Mouse (Mus musculus) kidney, embryonic 15.5 days (tissue): ENCODE results near the gene Coa7. TPM values are rescaled to one million over a fixed set of nuclear protein-coding genes. Genes with fewer than 3 reads are reported as not detected.

Experiments used
- ATAC-seq: fragments of 200-750 bp; cut with Nextera tagmentation; replicated peaks from 2 replicates; pipeline ENCODE4 v1.8.0; 2017; ENCODE audit warnings: moderate TSS enrichment; ENCODE audit not compliant: low FRiP score
- H3K27ac ChIP-seq: fragments of 300-500 bp; sonication (generic); 2 replicates; pipeline ENCODE4 v1.5.1; 2015; ENCODE audit warnings: mild to moderate bottlenecking, inconsistent platforms
- H3K27me3 ChIP-seq: fragments of 300-500 bp; sonication (generic); 2 replicates; pipeline ENCODE4 v1.6.1; 2015; ENCODE audit warnings: inconsistent platforms
- H3K36me3 ChIP-seq: fragments of 300-500 bp; sonication (generic); 2 replicates; pipeline ENCODE4 v1.6.1; 2015; ENCODE audit warnings: inconsistent platforms
- H3K4me1 ChIP-seq: fragments of 300-500 bp; sonication (generic); 2 replicates; pipeline ENCODE4 v1.6.1; 2015; ENCODE audit warnings: inconsistent platforms
- H3K4me2 ChIP-seq: fragments of 300-500 bp; sonication (generic); 2 replicates; pipeline ENCODE4 v1.6.1; 2015; ENCODE audit warnings: moderate library complexity, mild to moderate bottlenecking, inconsistent platforms
- H3K4me3 ChIP-seq: fragments of 300-500 bp; sonication (generic); replicated peaks from 2 replicates; pipeline ENCODE4 v1.5.1; 2015; ENCODE audit warnings: mild to moderate bottlenecking, inconsistent platforms
- H3K9ac ChIP-seq: fragments of 300-500 bp; sonication (generic); 2 replicates; pipeline ENCODE4 v1.6.1; 2015; ENCODE audit warnings: mild to moderate bottlenecking, inconsistent platforms
- H3K9me3 ChIP-seq: fragments of 300-500 bp; sonication (generic); replicated peaks from 2 replicates; pipeline ENCODE4 v1.6.1; 2016; ENCODE audit warnings: inconsistent platforms
- WGBS: fragments of 180-500 bp; shearing (Covaris S2); methylation state at CpG from one replicate; pipeline ENCODE4 v1.1.7; 2015; ENCODE audit warnings: mixed read lengths; 5-methylcytosine and 5-hydroxymethylcytosine counted together
- polyA plus RNA-seq: library from polyadenylated mRNA; unstranded; fragments of >200 nt; fragmentation: Nextera tagmentation; extraction: Ambion mirVana; gene quantifications from 2 replicates; pipeline ENCODE4 v1.2.1, GENCODE M21; 2015

Gene Coa7
- polyA plus RNA-seq, 1 experiment from 2014 or later, result 57.3 TPM

DNA sequence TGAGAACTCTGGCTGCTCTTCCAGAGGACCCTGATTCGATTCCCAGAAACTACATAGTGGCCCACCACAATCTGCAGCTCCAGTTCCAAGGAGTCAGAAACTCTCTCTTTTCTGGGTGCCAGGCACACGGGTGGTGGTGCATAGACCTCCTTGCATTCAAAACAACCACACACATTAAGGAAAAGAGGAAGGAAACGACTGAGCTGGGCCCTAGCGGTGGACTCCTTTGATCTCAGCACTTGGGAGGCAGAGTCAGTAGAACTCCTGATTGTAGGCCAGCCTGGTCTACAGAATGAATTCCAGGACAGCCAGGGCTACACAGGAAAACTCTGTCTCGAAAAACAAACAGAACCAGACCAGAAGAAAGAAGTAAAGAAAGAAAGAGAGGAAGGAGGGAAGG lies 4.4 kb upstream of the Coa7 start:
- Histone ChIP-seq H3K4me2 (no peak overlapping the region), H3K9ac (no peak overlapping the region), H3K27me3 (no peaks in the 10 kb centered on the region), H3K36me3 (no peaks in the 10 kb centered on the region), H3K27ac (no peak overlapping the region), H3K4me3 (no peak overlapping the region), H3K9me3 (no peaks in the 10 kb centered on the region), H3K4me1 (peaks cover 12% of the 10 kb centered on the region)
- 72% methylated on average over 5 of the region's 5 CpGs for WGBS
- ATAC-seq, result no peak

DNA sequence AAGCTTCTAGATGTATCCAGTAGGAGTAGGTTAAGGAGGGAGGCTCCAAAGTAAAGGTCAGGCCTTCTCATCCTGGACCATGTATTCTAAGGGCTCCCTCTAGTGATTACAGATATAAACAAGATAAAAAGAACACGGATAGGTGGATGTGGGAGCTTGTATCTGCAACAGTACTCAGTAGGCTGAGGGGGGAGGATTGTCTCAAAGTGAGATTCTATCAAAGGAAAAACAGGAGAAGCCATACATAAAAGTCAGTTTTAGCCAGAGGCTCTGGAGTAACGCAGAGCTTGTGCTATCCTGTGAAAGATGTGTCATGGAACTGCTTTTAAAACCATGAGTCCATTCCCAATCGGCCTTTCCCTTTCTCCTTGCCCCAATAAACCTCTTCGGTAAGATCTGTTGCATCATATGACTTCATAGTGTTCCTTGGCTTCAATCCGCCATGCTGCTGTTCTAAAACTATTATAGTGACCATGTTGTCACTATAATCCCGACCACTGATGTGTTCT lies 815 bp upstream of the Coa7 start:
- peak overlapping the region; percentile 67 for H3K4me2 ChIP-seq
- ATAC-seq, result peak; percentile 12; the same call in 1 of the 2 replicates
- peak overlapping the region; percentile 69 for H3K9ac ChIP-seq
- H3K36me3 ChIP-seq, result peaks cover 20% of the 10 kb centered on the region
- 25% methylated on average over 6 of the region's 6 CpGs for WGBS
- H3K9me3 ChIP-seq, result no peaks in the 10 kb centered on the region
- peak overlapping the region; percentile 95 for H3K27ac ChIP-seq
- H3K4me1 ChIP-seq, result peaks cover 12% of the 10 kb centered on the region
- peak overlapping the region; percentile 74 for H3K4me3 ChIP-seq
- H3K27me3 ChIP-seq, result no peaks in the 10 kb centered on the region

GRCm38 (mm10) chr4:108329840-108330239 lies 1.9 kb downstream of the Coa7 start:
- H3K9me3 ChIP-seq, result no peaks in the 10 kb centered on the region
- no peak for ATAC-seq

DNA sequence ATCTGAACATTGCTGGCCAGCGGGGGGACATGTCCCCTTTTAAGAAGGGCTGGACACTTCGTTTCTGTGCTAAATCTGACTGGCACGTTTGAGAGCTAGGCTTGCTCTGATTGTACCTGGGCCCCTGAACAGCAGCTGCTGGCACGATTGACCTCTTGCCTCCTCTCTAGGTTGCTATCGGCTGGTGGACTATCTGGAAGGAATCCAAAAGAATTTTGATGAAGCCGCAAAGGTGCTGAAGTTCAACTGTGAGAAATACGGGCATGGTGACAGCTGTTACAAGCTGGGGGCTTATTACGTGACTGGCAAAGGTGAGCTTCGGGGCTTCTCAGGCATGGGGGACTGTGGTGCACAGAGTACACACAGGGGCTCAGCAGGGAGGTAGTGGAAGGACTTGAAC lies 4.1 kb downstream of the Coa7 start:
- no peak for ATAC-seq
- 83% methylated on average over 9 of the region's 9 CpGs for WGBS
- no peak overlapping the region for H3K9ac ChIP-seq
- no peak overlapping the region for H3K4me3 ChIP-seq
- no peaks in the 10 kb centered on the region for H3K9me3 ChIP-seq
- H3K36me3 ChIP-seq, result peaks cover 66% of the 10 kb centered on the region
- peaks cover 11% of the 10 kb centered on the region for H3K4me1 ChIP-seq
- no peak overlapping the region for H3K27ac ChIP-seq
- no peak overlapping the region for H3K4me2 ChIP-seq
- no peaks in the 10 kb centered on the region for H3K27me3 ChIP-seq

More at GRCm38 (mm10) chr4:108329840-108330239, 1.9 kb downstream of the Coa7 start:
- Histone ChIP-seq H3K27me3 (no peaks in the 10 kb centered on the region), H3K27ac (no peak overlapping the region), H3K4me2 (no peak overlapping the region), H3K4me1 (peaks cover 12% of the 10 kb centered on the region), H3K4me3 (no peak overlapping the region), H3K9ac (no peak overlapping the region), H3K36me3 (peaks cover 47% of the 10 kb centered on the region)
- WGBS, result 94% methylated on average over 6 of the region's 6 CpGs

GRCm38 (mm10) chr4:108335413-108335812 lies 7.5 kb downstream of the Coa7 start:
- H3K9ac ChIP-seq, result no peak overlapping the region
- 88% methylated on average over 6 of the region's 6 CpGs for WGBS
- no peak overlapping the region for H3K4me2 ChIP-seq
- H3K27me3 ChIP-seq, result no peaks in the 10 kb centered on the region
- peaks cover 84% of the 10 kb centered on the region for H3K36me3 ChIP-seq
- H3K4me3 ChIP-seq, result no peak overlapping the region
- no peaks in the 10 kb centered on the region for H3K9me3 ChIP-seq
- no peak overlapping the region for H3K27ac ChIP-seq
- ATAC-seq, result no peak
- no peaks in the 10 kb centered on the region for H3K4me1 ChIP-seq

GRCm38 (mm10) chr4:108336765-108337164 lies 8.8 kb downstream of the Coa7 start:
- ATAC-seq, result no peak
- no peaks in the 10 kb centered on the region for H3K4me1 ChIP-seq
- WGBS, result 72% methylated on average over 2 of the region's 2 CpGs
- H3K36me3 ChIP-seq, result peaks cover 78% of the 10 kb centered on the region
- no peaks in the 10 kb centered on the region for H3K27me3 ChIP-seq
- H3K9me3 ChIP-seq, result no peaks in the 10 kb centered on the region
- no peak overlapping the region for H3K27ac ChIP-seq
- H3K4me2 ChIP-seq, result no peak overlapping the region
- H3K9ac ChIP-seq, result no peak overlapping the region
- H3K4me3 ChIP-seq, result no peak overlapping the region

DNA sequence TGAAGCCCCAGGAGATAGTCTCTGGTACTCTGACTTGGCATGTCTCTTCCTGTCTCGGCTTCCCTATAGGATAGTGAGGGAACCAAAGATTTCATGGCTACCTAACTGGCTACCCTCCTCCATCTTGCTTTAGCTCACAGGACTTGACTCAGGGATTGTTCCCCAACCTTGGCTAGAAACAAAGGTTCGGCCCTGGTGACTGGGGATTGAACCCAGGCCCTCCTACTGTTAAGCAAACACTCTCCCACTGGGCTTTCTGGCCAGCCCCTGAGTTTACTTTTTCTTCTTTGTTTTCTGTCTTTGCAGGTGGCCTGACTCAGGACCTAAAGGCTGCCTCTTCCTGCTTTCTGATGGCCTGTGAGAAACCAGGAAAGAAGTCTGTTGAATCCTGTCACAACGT lies 9.9 kb downstream of the Coa7 start:
- H3K9me3 ChIP-seq, result no peaks in the 10 kb centered on the region
- H3K4me1 ChIP-seq, result no peaks in the 10 kb centered on the region
- H3K27ac ChIP-seq, result no peak overlapping the region
- H3K4me2 ChIP-seq, result no peak overlapping the region
- no peak overlapping the region for H3K4me3 ChIP-seq
- H3K27me3 ChIP-seq, result no peaks in the 10 kb centered on the region
- no peak for ATAC-seq
- peaks cover 67% of the 10 kb centered on the region for H3K36me3 ChIP-seq
- WGBS, result 64% methylated on average over 3 of the region's 3 CpGs
- no peak overlapping the region for H3K9ac ChIP-seq

DNA sequence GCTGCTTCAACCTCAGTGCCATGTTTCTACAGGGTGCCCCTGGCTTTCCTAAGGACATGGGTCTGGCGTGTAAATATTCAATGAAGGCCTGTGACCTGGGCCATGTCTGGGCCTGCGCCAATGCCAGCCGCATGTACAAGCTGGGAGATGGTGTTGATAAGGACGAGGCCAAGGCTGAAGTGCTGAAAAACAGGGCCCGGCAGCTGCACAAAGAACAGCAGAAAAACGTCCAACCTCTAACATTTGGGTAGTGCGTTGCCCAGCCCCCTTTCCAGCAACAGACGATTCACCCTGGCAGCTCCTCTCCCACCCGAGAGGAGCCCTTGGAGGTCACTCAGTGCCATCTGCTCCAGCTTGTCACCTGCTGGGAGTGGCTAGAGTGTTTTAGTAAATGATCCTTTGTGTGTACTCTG lies 10.4 kb downstream of the Coa7 start:
- Histone ChIP-seq H3K9ac (no peak overlapping the region), H3K27ac (no peak overlapping the region), H3K9me3 (no peaks in the 10 kb centered on the region), H3K27me3 (no peaks in the 10 kb centered on the region), H3K4me1 (no peaks in the 10 kb centered on the region), H3K4me2 (no peak overlapping the region), H3K4me3 (no peak overlapping the region), H3K36me3 (peaks cover 62% of the 10 kb centered on the region)
- ATAC-seq, result no peak
- 68% methylated on average over 9 of the region's 9 CpGs for WGBS

DNA sequence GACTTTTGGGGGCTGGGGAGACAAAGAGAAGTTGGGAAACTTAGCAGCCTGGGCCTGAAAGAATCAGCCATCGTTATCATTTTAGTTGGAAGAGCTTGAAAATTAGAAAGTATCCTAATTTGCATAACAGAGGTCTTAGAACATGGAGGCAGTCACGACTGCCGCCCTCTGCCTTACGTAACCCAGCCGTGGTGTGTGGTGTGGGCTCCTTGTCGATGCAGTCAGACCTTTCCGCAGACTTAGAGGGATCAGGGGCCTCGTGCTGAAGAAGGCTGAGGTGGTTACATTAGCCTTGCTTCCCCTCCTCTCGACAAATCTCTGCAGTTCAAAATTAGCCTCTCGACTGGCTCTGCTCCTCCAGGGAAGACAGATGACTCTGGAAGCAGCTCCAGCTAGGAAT lies 10.9 kb downstream of the Coa7 start:
- Histone ChIP-seq H3K4me2 (no peak overlapping the region), H3K9ac (no peak overlapping the region), H3K9me3 (no peaks in the 10 kb centered on the region), H3K4me1 (peaks cover 1% of the 10 kb centered on the region; the same call in 1 of the 2 replicates), H3K27me3 (no peaks in the 10 kb centered on the region), H3K4me3 (no peak overlapping the region), H3K27ac (no peak overlapping the region), H3K36me3 (peaks cover 58% of the 10 kb centered on the region)
- WGBS, result 74% methylated on average over 10 of the region's 10 CpGs
- no peak for ATAC-seq

GRCm38 (mm10) chr4:108339277-108339690 lies 11.3 kb downstream of the Coa7 start:
- peak; percentile 47; the same call in 1 of the 2 replicates for ATAC-seq
- Histone ChIP-seq H3K36me3 (peaks cover 53% of the 10 kb centered on the region), H3K9me3 (no peaks in the 10 kb centered on the region), H3K27me3 (no peaks in the 10 kb centered on the region), H3K4me3 (no peak overlapping the region), H3K4me2 (no peak overlapping the region), H3K9ac (no peak overlapping the region), H3K4me1 (peaks cover 5% of the 10 kb centered on the region), H3K27ac (no peak overlapping the region)
- WGBS, result 18% methylated on average over 4 of the region's 4 CpGs

GRCm38 (mm10) chr4:108344631-108345083 lies 16.7 kb downstream of the Coa7 start:
- Histone ChIP-seq H3K9me3 (no peaks in the 10 kb centered on the region), H3K27me3 (no peaks in the 10 kb centered on the region), H3K4me2 (peak overlapping the region; percentile 29), H3K9ac (no peak overlapping the region), H3K4me3 (no peak overlapping the region), H3K36me3 (peaks cover 8% of the 10 kb centered on the region), H3K27ac (peak overlapping the region; percentile 80), H3K4me1 (peaks cover 45% of the 10 kb centered on the region)
- WGBS, result 11% methylated on average over 7 of the region's 7 CpGs
- ATAC-seq, result peak; percentile 15

DNA sequence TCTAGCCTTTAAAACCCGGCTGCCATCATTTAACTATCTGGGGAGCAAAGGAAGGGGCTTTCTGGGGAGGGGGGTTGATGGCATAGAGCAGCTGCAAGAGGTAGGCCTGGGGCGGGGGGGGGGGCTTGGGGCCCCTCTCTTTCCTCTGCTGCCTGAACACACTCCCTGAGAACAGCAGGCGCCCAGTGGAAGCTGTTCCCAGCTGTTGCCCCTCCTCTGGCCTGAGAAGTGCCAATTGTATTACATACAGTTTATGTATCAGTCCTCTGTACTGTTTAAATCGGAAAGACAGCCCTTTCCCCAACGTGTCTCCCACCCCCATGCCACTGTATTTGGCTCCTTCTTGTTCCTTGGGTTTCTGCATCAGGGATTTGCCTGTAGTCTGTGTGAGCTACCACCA lies 17.9 kb downstream of the Coa7 start:
- Histone ChIP-seq H3K9ac (no peak overlapping the region), H3K27ac (peak overlapping the region; percentile 80), H3K4me2 (no peak overlapping the region), H3K9me3 (no peaks in the 10 kb centered on the region), H3K36me3 (no peaks in the 10 kb centered on the region), H3K27me3 (no peaks in the 10 kb centered on the region), H3K4me1 (peaks cover 56% of the 10 kb centered on the region), H3K4me3 (no peak overlapping the region)
- WGBS, result 31% methylated on average over 5 of the region's 5 CpGs
- ATAC-seq, result no peak

- H3K4me3 ChIP-seq, result no peak overlapping the region
- peaks cover 64% of the 10 kb centered on the region for H3K4me1 ChIP-seq
- no peaks in the 10 kb centered on the region for H3K9me3 ChIP-seq
- no peaks in the 10 kb centered on the region for H3K27me3 ChIP-seq
- ATAC-seq, result no peak
- no peak overlapping the region for H3K9ac ChIP-seq
- 69% methylated on average over 5 of the region's 5 CpGs for WGBS
- H3K36me3 ChIP-seq, result no peaks in the 10 kb centered on the region
- H3K27ac ChIP-seq, result peak overlapping the region; percentile 81; the same call in 1 of the 2 replicates
- no peak overlapping the region for H3K4me2 ChIP-seq
Measured at GRCm38 (mm10) chr4:108347111-108347510, 19.2 kb downstream of the Coa7 start.
